Mouse (Mus musculus) hindbrain, embryonic 14.5 days (tissue): ENCODE measurements around the gene Wdr44. TPM values are rescaled to one million over a fixed set of nuclear protein-coding genes. Genes with fewer than 3 reads are reported as not detected.
"Not testable (repeated sequence)": the region's sequence is repeated elsewhere in the genome, so short reads cannot be mapped to it uniquely, and the experiment has no call there.

ENCODE experiments used
- ATAC-seq: fragments of 200-750 bp; cut with Nextera tagmentation; 2 replicates; pipeline ENCODE4 v1.8.0; 2017; ENCODE audit warnings: moderate number of reproducible peaks, mild to moderate bottlenecking, moderate TSS enrichment, moderate library complexity; ENCODE audit not compliant: low FRiP score
- DNase-seq: peaks from one replicate; pipeline ENCODE4 v3.0.0-alpha.2; 2015; ENCODE audit warnings: low spot score
- H3K27ac ChIP-seq: fragments of 300-500 bp; sonication (generic); 2 replicates; pipeline ENCODE4 v1.5.1; 2014; ENCODE audit warnings: mild to moderate bottlenecking, moderate library complexity
- H3K27me3 ChIP-seq: fragments of 300-500 bp; sonication (generic); 2 replicates; pipeline ENCODE4 v1.6.1; 2014; ENCODE audit warnings: mild to moderate bottlenecking, low read length, mixed read lengths; ENCODE audit not compliant: control insufficient read depth, insufficient read depth
- H3K36me3 ChIP-seq: fragments of 300-500 bp; sonication (generic); replicated peaks from 2 replicates; pipeline ENCODE4 v1.6.1; 2014; ENCODE audit not compliant: control insufficient read depth, insufficient read depth
- H3K4me1 ChIP-seq: fragments of 300-500 bp; sonication (generic); replicated peaks from 2 replicates; pipeline ENCODE4 v1.6.1; 2014; ENCODE audit warnings: antibody characterized with exemption, low read length, mixed read lengths; ENCODE audit not compliant: control insufficient read depth, insufficient read depth
- H3K4me2 ChIP-seq: fragments of 300-500 bp; sonication (generic); replicated peaks from 2 replicates; pipeline ENCODE4 v1.6.1; 2014; ENCODE audit warnings: mild to moderate bottlenecking, moderate library complexity
- H3K4me3 ChIP-seq: fragments of 300-500 bp; sonication (generic); replicated peaks from 2 replicates; pipeline ENCODE4 v1.5.1; 2014; ENCODE audit warnings: mild to moderate bottlenecking, low read length
- H3K9ac ChIP-seq: fragments of 300-500 bp; sonication (generic); 2 replicates; pipeline ENCODE4 v1.6.1; 2014
- H3K9me3 ChIP-seq: fragments of 300-500 bp; sonication (generic); 2 replicates; pipeline ENCODE4 v1.6.1; 2016; ENCODE audit warnings: low read length; ENCODE audit not compliant: control insufficient read depth
- WGBS: fragments of 180-500 bp; shearing (Covaris S2); extraction: QIAGEN DNeasy Blood & Tissue Kit; methylation state at CpG from one replicate; pipeline ENCODE4 v1.1.7; 2014; 5-methylcytosine and 5-hydroxymethylcytosine counted together
- polyA plus RNA-seq: library from polyadenylated mRNA; unstranded; fragments of >200 nt; fragmentation: Nextera tagmentation; extraction: Ambion mirVana; gene quantifications from 2 replicates; pipeline ENCODE4 v1.2.1, GENCODE M21; 2014

Gene Wdr44
- polyA plus RNA-seq, 1 experiment from 2014 or later: 18.6 TPM

DNA sequence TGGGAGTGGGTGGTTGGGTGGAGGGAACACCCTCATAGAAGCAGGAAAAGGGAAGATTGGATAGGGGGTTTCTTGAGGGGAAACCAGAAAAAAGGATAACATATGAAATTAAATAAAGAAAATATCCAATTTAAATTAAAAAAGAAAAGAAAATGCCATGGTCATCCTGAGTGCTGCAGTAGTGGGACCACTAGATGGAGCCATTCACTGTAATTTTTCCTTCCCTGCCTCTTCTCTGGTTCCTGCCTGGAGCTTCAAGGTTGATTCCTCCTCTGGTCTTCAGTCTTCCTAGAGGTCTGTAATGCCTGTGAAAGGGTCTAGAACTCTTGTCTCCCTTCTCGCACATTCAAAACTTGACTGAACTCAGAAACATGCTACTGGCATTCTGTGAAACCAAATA is 120.4 kb downstream of the Wdr44 start:
- 78% methylated on average over 1 of the region's 1 CpGs for WGBS
- not testable (repeated sequence) for H3K4me1 ChIP-seq, H3K27ac ChIP-seq, ATAC-seq, H3K9ac ChIP-seq, DNase-seq, H3K4me3 ChIP-seq, H3K36me3 ChIP-seq, H3K27me3 ChIP-seq, H3K4me2 ChIP-seq, H3K9me3 ChIP-seq

DNA sequence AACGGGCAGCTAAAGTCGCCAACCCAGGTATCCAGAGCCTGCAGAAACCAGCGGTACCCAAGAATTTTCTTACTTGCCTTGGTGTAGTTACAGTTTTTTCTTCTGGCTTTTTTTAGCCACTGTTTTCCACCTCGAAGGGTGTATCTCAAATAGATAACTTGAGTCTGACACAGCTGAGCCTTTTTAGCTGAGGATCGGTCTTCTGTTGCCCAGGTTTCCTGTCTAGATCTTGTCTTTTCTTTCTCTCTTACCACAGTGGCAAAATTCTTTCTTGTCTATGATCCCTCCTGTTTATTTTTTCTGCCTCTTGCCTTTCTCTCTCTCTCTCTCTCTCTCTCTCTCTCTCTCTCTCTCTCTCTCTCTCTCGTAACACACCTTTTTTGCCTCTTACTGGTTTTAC is 130.0 kb downstream of the Wdr44 start:
- H3K4me3 ChIP-seq, H3K27ac ChIP-seq, H3K9me3 ChIP-seq, H3K4me2 ChIP-seq, H3K36me3 ChIP-seq, H3K4me1 ChIP-seq, H3K9ac ChIP-seq, ATAC-seq, DNase-seq, H3K27me3 ChIP-seq: not testable (repeated sequence)
- WGBS: 89% methylated on average over 6 of the region's 6 CpGs

DNA sequence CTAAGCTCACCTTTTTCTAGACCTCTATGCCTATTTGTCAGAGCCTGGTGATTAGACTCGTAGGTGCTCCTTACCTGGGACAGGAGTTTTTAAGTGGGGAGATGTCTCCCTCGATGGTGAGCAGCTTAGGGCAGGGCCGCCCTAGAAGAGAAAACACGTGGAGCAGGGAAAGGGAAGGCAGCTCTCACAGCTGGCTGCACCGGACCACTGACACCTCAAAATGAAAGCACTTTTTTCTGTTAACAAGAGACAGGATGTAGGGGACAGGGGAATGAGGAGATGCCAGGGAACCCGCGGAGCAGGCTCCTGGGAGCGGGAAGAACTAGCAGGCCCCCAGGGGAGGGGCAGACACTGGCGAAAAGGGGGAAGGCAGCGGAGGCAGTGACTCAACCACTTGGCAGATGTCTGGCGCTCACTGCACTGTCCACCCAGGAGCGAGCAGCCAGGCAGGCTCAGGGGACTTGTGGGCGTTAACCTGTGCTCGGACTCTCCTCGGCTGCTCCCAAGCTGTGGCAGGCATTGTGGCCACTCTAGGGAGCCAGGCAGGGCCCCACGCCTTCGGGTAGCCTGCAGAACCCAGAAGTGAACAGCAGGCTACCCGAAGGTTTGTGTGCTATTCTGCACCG is 130.7 kb downstream of the Wdr44 start:
- Histone ChIP-seq H3K27me3 (no peaks in the 10 kb centered on the region), H3K4me3 (no peak overlapping the region), H3K4me2 (no peak overlapping the region; the same call in 1 of the 2 replicates), H3K4me1 (no peaks in the 10 kb centered on the region), H3K27ac (no peak overlapping the region), H3K9me3 (no peaks in the 10 kb centered on the region), H3K36me3 (no peaks in the 10 kb centered on the region), H3K9ac (no peak overlapping the region)
- WGBS: 67% methylated on average over 17 of the region's 19 CpGs
- no peak for ATAC-seq
- DNase-seq: no peak

DNA sequence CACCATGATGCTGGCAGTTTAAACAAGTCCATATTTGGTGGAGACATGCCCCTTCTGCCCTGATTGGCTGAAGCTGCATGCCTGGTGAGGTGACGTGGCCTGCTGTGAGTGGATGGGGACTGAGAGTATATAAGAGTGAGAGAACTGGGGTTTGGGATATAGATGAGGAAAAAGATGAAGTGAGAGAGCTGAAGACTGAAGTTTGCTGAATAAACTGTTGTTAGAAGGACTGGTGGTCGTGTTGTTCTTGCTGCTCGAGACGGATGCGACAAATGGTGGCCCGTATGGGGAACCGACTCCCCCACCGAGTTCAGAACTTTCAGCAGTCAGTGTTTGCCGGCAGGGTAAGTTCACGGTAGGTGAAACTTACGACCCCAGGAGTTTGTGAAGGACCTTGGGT is 140.9 kb downstream of the Wdr44 start:
- WGBS: 87% methylated on average over 11 of the region's 11 CpGs
- H3K4me1 ChIP-seq, H3K27me3 ChIP-seq, ATAC-seq, DNase-seq, H3K27ac ChIP-seq, H3K4me2 ChIP-seq, H3K4me3 ChIP-seq, H3K9me3 ChIP-seq, H3K9ac ChIP-seq, H3K36me3 ChIP-seq: not testable (repeated sequence)

DNA sequence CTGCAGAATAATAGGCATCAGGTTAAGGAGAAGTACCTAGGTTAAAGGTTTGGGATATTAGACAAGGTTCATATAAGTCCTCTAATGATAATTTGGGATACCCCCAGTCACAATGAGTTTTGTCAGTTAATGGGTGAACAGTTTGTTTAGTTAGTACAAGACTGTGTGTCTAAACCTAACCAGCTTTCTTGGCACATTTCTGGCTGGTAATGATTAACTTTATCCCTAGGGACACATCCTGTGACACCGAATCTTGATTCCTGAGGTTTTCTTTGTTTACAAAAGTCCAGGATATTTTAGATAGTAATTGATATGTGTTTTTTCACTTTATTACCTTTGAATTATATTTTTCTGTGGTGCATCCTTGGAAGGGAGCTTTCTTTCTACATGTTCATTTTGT is 148.1 kb downstream of the Wdr44 start:
- Histone ChIP-seq H3K27ac (no peak overlapping the region), H3K4me3 (no peak overlapping the region), H3K9me3 (no peaks in the 10 kb centered on the region), H3K4me1 (no peaks in the 10 kb centered on the region), H3K4me2 (no peak overlapping the region), H3K36me3 (no peaks in the 10 kb centered on the region), H3K9ac (no peak overlapping the region), H3K27me3 (no peaks in the 10 kb centered on the region)
- WGBS: 90% methylated on average over 1 of the region's 1 CpGs
- DNase-seq (no peak), ATAC-seq (no peak)

Other genes with a start within 250 kb of the Wdr44 start
- gene Gm4907, start 189.5 kb downstream of the Wdr44 start, polyA plus RNA-seq: 0.22 TPM in 1 of 2 replicates, not detected in the other